ENCODE assay signal across 24 mouse cellular contexts in the genomic region with DNA sequence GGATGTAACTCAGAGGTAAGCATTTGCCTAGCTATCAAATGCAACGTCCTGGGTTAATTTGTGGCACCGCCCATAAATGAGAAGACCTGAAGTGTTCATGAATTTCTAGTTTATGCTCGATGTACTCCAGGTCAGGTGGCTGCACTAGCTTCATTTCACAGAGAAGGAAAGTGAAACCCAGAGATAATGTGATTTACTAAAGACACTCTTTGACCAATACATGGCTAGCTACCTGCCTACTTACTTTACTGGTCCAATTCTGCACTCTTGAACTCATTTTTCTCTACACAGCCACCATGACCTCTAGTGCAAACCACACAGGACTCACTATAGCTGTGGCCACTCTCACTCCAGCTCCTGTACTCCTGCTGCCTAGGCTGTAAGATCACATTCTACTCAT.
"Had no signal": no experiment of that assay in that cellular context is flagged by ENCODE, and none has a peak within 500 bp of the region (broad histone marks: within the 10 kb centered on the region; RNA-seq: fewer than 3 reads in every experiment).

No protein-coding gene starts in this region.

- H3K4me1 ChIP-seq: hindbrain, embryonic 10.5 days; hindbrain, embryonic 12.5 days; limb, embryonic 10.5 days; limb, embryonic 12.5 days had no signal

- H3K27ac ChIP-seq: gastrocnemius, adult 2 months; heart, embryonic 10.5 days; hindbrain, embryonic 10.5 days; hindbrain, embryonic 12.5 days; hindbrain, embryonic 14.5 days; intestine, embryonic 15.5 days; layer of hippocampus, adult 2 months; left cerebral cortex, adult 2 months; limb, embryonic 10.5 days; limb, embryonic 12.5 days had no signal

- H3K4me3 ChIP-seq: gastrocnemius, adult 2 months; heart, embryonic 10.5 days; heart, embryonic 12.5 days; hindbrain, embryonic 10.5 days; hindbrain, embryonic 12.5 days; intestine, embryonic 15.5 days; layer of hippocampus, adult 2 months; left cerebral cortex, adult 2 months; limb, embryonic 10.5 days; limb, embryonic 12.5 days had no signal

- ATAC-seq: hindbrain, embryonic 16.5 days; inflammation-experienced regulatory T-cells, adult 6 months; intestine, embryonic 15.5 days had no signal

- H3K9me3 ChIP-seq: heart, embryonic 10.5 days; heart, embryonic 12.5 days; hindbrain, embryonic 10.5 days; hindbrain, embryonic 12.5 days; intestine, embryonic 15.5 days; limb, embryonic 10.5 days; limb, embryonic 12.5 days had no signal

- H3K4me2 ChIP-seq: heart, embryonic 12.5 days; hindbrain, embryonic 12.5 days; hindbrain, embryonic 14.5 days; intestine, embryonic 15.5 days; limb, embryonic 12.5 days; liver, embryonic 11.5 days had no signal

- H3K9ac ChIP-seq: heart, embryonic 12.5 days; hindbrain, embryonic 12.5 days; hindbrain, embryonic 14.5 days; intestine, embryonic 15.5 days; limb, embryonic 12.5 days had no signal

- H3K27me3 ChIP-seq: heart, embryonic 12.5 days; hindbrain, embryonic 12.5 days; intestine, embryonic 15.5 days; limb, embryonic 12.5 days had no signal

- DNase-seq: gastrocnemius, adult 2 months; gastrocnemius, postnatal 10 days; gastrocnemius, postnatal 25 days; heart, adult 18-20 months; heart, postnatal 10 days; heart, postnatal 4 days; kidney, adult 18-20 months; kidney, adult 8-10 months; kidney, postnatal 10 days; kidney, postnatal 25 days; kidney, postnatal 4 days had no signal
